Mouse (Mus musculus): ENCODE data around the gene Slc23a4. TPM values are rescaled to one million over a fixed set of nuclear protein-coding genes. Genes with fewer than 3 reads are reported as not detected.

Slc23a4 gene
- total and polyA plus RNA-seq, 3 experiments: 6.2 to 10.2 TPM; not detected in 1

DNA sequence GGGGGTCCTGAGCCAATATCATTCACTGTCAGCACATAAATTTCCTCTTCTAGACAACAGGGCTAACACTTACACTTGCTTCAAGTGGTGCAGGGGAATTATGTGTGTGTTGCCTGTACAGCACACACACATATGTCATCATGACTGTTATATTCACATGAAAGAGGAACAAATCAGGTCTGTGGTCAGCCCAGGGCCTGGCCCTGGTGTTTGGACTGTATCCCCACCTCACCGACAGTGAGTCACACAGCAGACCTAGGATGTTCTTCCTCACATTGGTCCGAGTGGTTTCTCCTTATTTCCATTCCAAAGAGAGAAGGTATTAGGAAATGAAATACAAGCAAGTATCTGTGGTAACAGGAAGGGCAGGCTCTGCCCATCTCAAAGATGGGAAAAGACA lies 23.7 kb downstream of the Slc23a4 start:
- DNase-seq (ENCODE audit: low read depth, low spot score): no peak
- no peaks in the 10 kb centered on the region for H3K4me1 ChIP-seq (ENCODE audit: control insufficient read depth in 1 of 2, insufficient read depth in 2 of 2, low read length in 2 of 2)
- no peaks in the 10 kb centered on the region for H3K27me3 ChIP-seq (ENCODE audit: control insufficient read depth in 1 of 2, insufficient read depth in 2 of 2, low read length in 2 of 2)
- TF ChIP-seq ELF1 (IDR thresholded peaks at IDR 0.05; ENCODE audit: low read depth, low read length): no peak
- no peak for TF ChIP-seq POLR2AphosphoS5 (IDR thresholded peaks at IDR 0.05; ENCODE audit: borderline replicate concordance, low read depth, low read length)
- TF ChIP-seq RCOR1 (IDR thresholded peaks at IDR 0.05; ENCODE audit: low read depth, low read length): no peak
- no peak for TF ChIP-seq USF1 (IDR thresholded peaks at IDR 0.05; ENCODE audit: low read depth, low read length)
- no peak for TF ChIP-seq USF2 (IDR thresholded peaks at IDR 0.05; ENCODE audit: borderline replicate concordance in 1 of 2, insufficient read depth in 1 of 2, low read depth in 1 of 2, low read length in 2 of 2)
- no peak for TF ChIP-seq ZNF384 (IDR thresholded peaks at IDR 0.05; ENCODE audit: low read depth, low read length)
- no peak for TF ChIP-seq MYB (IDR thresholded peaks at IDR 0.05; ENCODE audit: low read depth, low read length)
- no peaks in the 10 kb centered on the region for H3K79me2 ChIP-seq (ENCODE audit: control insufficient read depth, insufficient read depth, low read length, poor library complexity)
- no peaks in the 10 kb centered on the region for H3K9me3 ChIP-seq (replicated peaks; ENCODE audit: insufficient read depth, low read length)
- no peak overlapping the region for H3K27ac ChIP-seq (ENCODE audit: control insufficient read depth, low read depth, low read length)
- H3K9ac ChIP-seq (ENCODE audit: control insufficient read depth, low read depth, low read length, poor library complexity, severe bottlenecking): no peak overlapping the region
- H3K36me3 ChIP-seq (ENCODE audit: control insufficient read depth in 1 of 2, insufficient read depth in 2 of 2, low read length in 2 of 2): no peaks in the 10 kb centered on the region
- H3K4me3 ChIP-seq (ENCODE audit: control insufficient read depth in 1 of 2, insufficient read depth in 1 of 2, low read depth in 2 of 2, low read length in 2 of 2): no peak overlapping the region

DNA sequence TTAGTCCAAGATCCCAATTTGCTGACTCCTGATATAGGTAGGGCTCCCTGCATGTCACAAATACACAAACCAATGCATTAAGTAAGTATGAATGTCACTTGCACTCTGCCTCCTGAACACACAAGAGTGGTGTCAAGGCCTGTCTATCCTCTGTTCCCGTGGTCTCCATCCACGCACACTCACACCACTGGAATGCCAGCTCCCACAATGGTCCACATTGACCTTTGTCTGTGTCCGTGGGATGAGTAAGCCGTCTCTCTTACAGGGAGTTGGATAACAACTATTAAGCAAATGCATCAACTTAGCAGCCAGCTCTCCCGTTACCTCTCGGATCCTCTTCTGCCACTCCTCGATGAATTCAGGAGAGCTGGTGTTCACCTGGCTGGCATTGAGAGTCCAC lies 29.1 kb downstream of the Slc23a4 start:
- no peak overlapping the region for H3K27ac ChIP-seq (ENCODE audit: control insufficient read depth, low read depth, low read length)
- H3K27me3 ChIP-seq (ENCODE audit: control insufficient read depth in 1 of 2, insufficient read depth in 2 of 2, low read length in 2 of 2): no peaks in the 10 kb centered on the region
- H3K4me1 ChIP-seq (ENCODE audit: control insufficient read depth in 1 of 2, insufficient read depth in 2 of 2, low read length in 2 of 2): no peaks in the 10 kb centered on the region
- H3K9ac ChIP-seq (ENCODE audit: control insufficient read depth, low read depth, low read length, poor library complexity, severe bottlenecking): no peak overlapping the region
- no peak for DNase-seq (ENCODE audit: low read depth, low spot score)
- no peaks in the 10 kb centered on the region for H3K79me2 ChIP-seq (ENCODE audit: control insufficient read depth, insufficient read depth, low read length, poor library complexity)
- H3K36me3 ChIP-seq (ENCODE audit: control insufficient read depth in 1 of 2, insufficient read depth in 2 of 2, low read length in 2 of 2): no peaks in the 10 kb centered on the region
- H3K4me3 ChIP-seq (ENCODE audit: control insufficient read depth in 1 of 2, insufficient read depth in 1 of 2, low read depth in 2 of 2, low read length in 2 of 2): no peak overlapping the region
- TF ChIP-seq SIN3A (IDR thresholded peaks at IDR 0.05; ENCODE audit: low read length) (no peak), MAX (IDR thresholded peaks at IDR 0.05; ENCODE audit: low read length) (no peak), POLR2A (IDR thresholded peaks at IDR 0.05; ENCODE audit: control insufficient read depth in 1 of 2, insufficient read depth in 1 of 2, low read depth in 1 of 2, low read length in 2 of 2, poor library complexity in 1 of 2) (no peak)
- H3K9me3 ChIP-seq (replicated peaks; ENCODE audit: insufficient read depth, low read length): no peaks in the 10 kb centered on the region

DNA sequence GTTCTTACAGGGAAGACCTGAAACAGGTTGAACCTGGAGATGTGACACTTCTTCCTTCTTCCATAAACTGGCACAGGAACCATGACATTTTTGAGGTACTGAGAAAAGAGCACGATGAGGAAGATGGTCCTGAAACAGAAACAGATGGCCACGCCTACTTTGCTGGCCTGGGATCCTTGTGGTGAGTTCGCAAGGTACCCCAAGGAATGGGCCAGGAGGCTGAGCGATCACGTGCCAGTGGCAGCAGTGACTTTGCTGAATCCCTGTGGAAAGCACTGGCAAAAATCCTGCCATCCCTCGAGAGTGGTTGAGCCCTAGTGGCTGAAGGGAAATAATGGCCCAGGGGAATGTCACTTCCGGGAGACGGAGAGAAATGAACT lies 32.4 kb downstream of the Slc23a4 start:
- no peaks in the 10 kb centered on the region for H3K9me3 ChIP-seq (replicated peaks; ENCODE audit: insufficient read depth, low read length)
- no peaks in the 10 kb centered on the region for H3K4me1 ChIP-seq (ENCODE audit: control insufficient read depth in 1 of 2, insufficient read depth in 2 of 2, low read length in 2 of 2)
- no peak overlapping the region for H3K9ac ChIP-seq (ENCODE audit: control insufficient read depth, low read depth, low read length, poor library complexity, severe bottlenecking)
- H3K79me2 ChIP-seq (ENCODE audit: control insufficient read depth, insufficient read depth, low read length, poor library complexity): no peaks in the 10 kb centered on the region
- no peaks in the 10 kb centered on the region for H3K36me3 ChIP-seq (ENCODE audit: control insufficient read depth in 1 of 2, insufficient read depth in 2 of 2, low read length in 2 of 2)
- no peak overlapping the region for H3K27ac ChIP-seq (ENCODE audit: control insufficient read depth, low read depth, low read length)
- H3K4me3 ChIP-seq (ENCODE audit: control insufficient read depth in 1 of 2, insufficient read depth in 1 of 2, low read depth in 2 of 2, low read length in 2 of 2): no peak overlapping the region
- H3K27me3 ChIP-seq (ENCODE audit: control insufficient read depth in 1 of 2, insufficient read depth in 2 of 2, low read length in 2 of 2): no peaks in the 10 kb centered on the region
- DNase-seq (ENCODE audit: low read depth, low spot score): no peak
- TF ChIP-seq SIN3A (IDR thresholded peaks at IDR 0.05; ENCODE audit: low read length) (no peak), POLR2AphosphoS5 (IDR thresholded peaks at IDR 0.05; ENCODE audit: borderline replicate concordance, low read depth, low read length) (no peak), MYC (IDR thresholded peaks at IDR 0.05; ENCODE audit: low read depth, low read length) (no peak), ZC3H11A (IDR thresholded peaks at IDR 0.05; ENCODE audit: low read depth, low read length) (no peak), ZMIZ1 (IDR thresholded peaks at IDR 0.05; ENCODE audit: low read depth, low read length) (no peak), ZNF384 (IDR thresholded peaks at IDR 0.05; ENCODE audit: low read depth, low read length) (no peak), MYB (IDR thresholded peaks at IDR 0.05; ENCODE audit: low read depth, low read length) (no peak), BHLHE40 (IDR thresholded peaks at IDR 0.05; ENCODE audit: borderline replicate concordance, low read depth, low read length) (no peak), RAD21 (IDR thresholded peaks at IDR 0.05; ENCODE audit: low read depth, low read length) (no peak), POLR2AphosphoS2 (IDR thresholded peaks at IDR 0.05; ENCODE audit: low read length) (no peak)
